Mouse (Mus musculus) lung, adult 2 months (tissue): ENCODE measurements around the gene Gm28053.

Experiments used
- CTCF ChIP-seq: fragments of 200-500 bp; IDR thresholded peaks from 2 replicates; pipeline ENCODE4 v1.5.1; 2011; ENCODE audit warnings: mild to moderate bottlenecking, low read length, control low read depth; ENCODE audit not compliant: insufficient read depth
- POLR2A ChIP-seq: fragments of 200-500 bp; IDR thresholded peaks from 2 replicates; pipeline ENCODE4 v1.6.1; 2011; ENCODE audit warnings: low read depth, mild to moderate bottlenecking, control low read depth, low read length, borderline replicate concordance; ENCODE audit errors: extremely low read depth

DNA sequence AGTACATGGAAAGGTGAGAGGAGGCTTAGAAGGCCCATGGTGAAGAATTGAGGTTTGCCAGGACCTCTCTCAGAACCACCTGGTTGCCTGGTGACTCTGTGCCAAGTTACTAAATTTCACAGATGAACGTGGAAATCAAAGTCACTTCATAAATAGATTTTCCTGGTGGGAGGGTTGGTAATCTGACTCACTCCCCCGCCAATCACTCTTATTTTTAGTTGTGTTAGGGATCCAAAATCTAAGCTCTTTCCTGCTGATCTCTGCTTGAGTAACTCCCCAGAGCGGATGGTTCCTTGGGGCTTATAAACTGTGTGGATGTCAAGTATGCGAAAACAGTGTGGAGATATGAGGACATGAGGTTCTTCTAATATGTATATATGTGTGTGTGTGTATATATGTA lies 36.1 kb upstream of the Gm28053 start:
- TF ChIP-seq CTCF (no peak), POLR2A (no peak)
